Mouse (Mus musculus) hindbrain, embryonic 16.5 days (tissue): Measurements from ENCODE around the gene Klhl29. TPM values are rescaled to one million over a fixed set of nuclear protein-coding genes. Genes with fewer than 3 reads are reported as not detected.
A peak's percentile ranks its signal among the peaks of the same experiment; 100 is the strongest.

ENCODE experiments used
- ATAC-seq: fragments of 200-750 bp; cut with Nextera tagmentation; 2 replicates; pipeline ENCODE4 v1.8.0; 2017; ENCODE audit warnings: moderate TSS enrichment, moderate library complexity
- H3K27ac ChIP-seq: fragments of 300-500 bp; sonication (generic); 2 replicates; pipeline ENCODE4 v1.5.1; 2014; ENCODE audit warnings: low read depth, mild to moderate bottlenecking, control low read depth, low read length, moderate library complexity
- H3K27me3 ChIP-seq: fragments of 300-500 bp; sonication (generic); replicated peaks from 2 replicates; pipeline ENCODE4 v1.6.1; 2014; ENCODE audit warnings: low read length; ENCODE audit not compliant: control insufficient read depth, insufficient read depth
- H3K36me3 ChIP-seq: fragments of 300-500 bp; sonication (generic); 2 replicates; pipeline ENCODE4 v1.6.1; 2014; ENCODE audit warnings: mild to moderate bottlenecking, low read length, moderate library complexity, mixed read lengths; ENCODE audit not compliant: control insufficient read depth, insufficient read depth
- H3K4me1 ChIP-seq: fragments of 300-500 bp; sonication (generic); 2 replicates; pipeline ENCODE4 v1.6.1; 2014; ENCODE audit warnings: low read depth, low read length; ENCODE audit not compliant: control insufficient read depth, insufficient read depth
- H3K4me2 ChIP-seq: fragments of 300-500 bp; sonication (generic); 2 replicates; pipeline ENCODE4 v1.6.1; 2014; ENCODE audit warnings: mild to moderate bottlenecking, low read length, control low read depth, moderate library complexity
- H3K4me3 ChIP-seq: fragments of 300-500 bp; sonication (generic); 2 replicates; pipeline ENCODE4 v1.5.1; 2014; ENCODE audit warnings: mild to moderate bottlenecking, low read length, control low read depth, moderate library complexity
- H3K9ac ChIP-seq: fragments of 300-500 bp; sonication (generic); 2 replicates; pipeline ENCODE4 v1.6.1; 2014; ENCODE audit warnings: low read depth, mild to moderate bottlenecking, control low read depth, low read length, moderate library complexity
- H3K9me3 ChIP-seq: fragments of 300-500 bp; sonication (generic); 2 replicates; pipeline ENCODE4 v1.6.1; 2014; ENCODE audit warnings: mild to moderate bottlenecking, low read length, moderate library complexity; ENCODE audit not compliant: control insufficient read depth
- WGBS: fragments of 180-500 bp; shearing (Covaris S2); extraction: QIAGEN DNeasy Blood & Tissue Kit; methylation state at CpG from one replicate; pipeline ENCODE4 v1.1.7; 2014; 5-methylcytosine and 5-hydroxymethylcytosine counted together
- polyA plus RNA-seq: library from polyadenylated mRNA; unstranded; fragments of >200 nt; fragmentation: Nextera tagmentation; extraction: Ambion mirVana; gene quantifications from 2 replicates; pipeline ENCODE4 v1.2.1, GENCODE M21; 2015

Klhl29 gene
- polyA plus RNA-seq, 1 experiment from 2014 or later, result 2.3 TPM

GRCm38 (mm10) chr12:5104422-5105052 is 270.9 kb downstream of the Klhl29 start:
- ATAC-seq, result no peak
- peaks cover 4% of the 10 kb centered on the region; the same call in 1 of the 2 replicates for H3K4me1 ChIP-seq
- H3K9me3 ChIP-seq, result no peaks in the 10 kb centered on the region
- H3K9ac ChIP-seq, result no peak overlapping the region
- no peak overlapping the region for H3K27ac ChIP-seq
- no peaks in the 10 kb centered on the region for H3K36me3 ChIP-seq
- H3K4me2 ChIP-seq, result no peak overlapping the region
- 77% methylated on average over 9 of the region's 9 CpGs for WGBS
- H3K4me3 ChIP-seq, result no peak overlapping the region
- H3K27me3 ChIP-seq, result no peaks in the 10 kb centered on the region

GRCm38 (mm10) chr12:5101411-5102024 is 274.0 kb downstream of the Klhl29 start:
- Histone ChIP-seq H3K4me2 (no peak overlapping the region), H3K27me3 (no peaks in the 10 kb centered on the region), H3K4me3 (no peak overlapping the region), H3K9ac (no peak overlapping the region), H3K4me1 (peaks cover 4% of the 10 kb centered on the region; the same call in 1 of the 2 replicates), H3K9me3 (no peaks in the 10 kb centered on the region), H3K27ac (no peak overlapping the region), H3K36me3 (no peaks in the 10 kb centered on the region)
- peak; percentile 44; the same call in 1 of the 2 replicates for ATAC-seq
- 46% methylated on average over 13 of the region's 13 CpGs for WGBS

GRCm38 (mm10) chr12:5099572-5099971 is 275.9 kb downstream of the Klhl29 start:
- Histone ChIP-seq H3K4me1 (peaks cover 4% of the 10 kb centered on the region; the same call in 1 of the 2 replicates), H3K4me3 (no peak overlapping the region), H3K4me2 (no peak overlapping the region), H3K36me3 (no peaks in the 10 kb centered on the region), H3K27me3 (no peaks in the 10 kb centered on the region), H3K9ac (no peak overlapping the region), H3K27ac (no peak overlapping the region), H3K9me3 (no peaks in the 10 kb centered on the region)
- ATAC-seq, result no peak; the same call in 1 of the 2 replicates
- WGBS, result 83% methylated on average over 9 of the region's 9 CpGs

- WGBS, result 11% methylated on average over 1 of the region's 1 CpGs
- ATAC-seq, result peak; percentile 22
- Histone ChIP-seq H3K27ac (peak overlapping the region; percentile 73), H3K9me3 (no peaks in the 10 kb centered on the region), H3K4me3 (no peak overlapping the region), H3K4me2 (no peak overlapping the region), H3K4me1 (peaks cover 22% of the 10 kb centered on the region), H3K27me3 (no peaks in the 10 kb centered on the region), H3K9ac (peak overlapping the region; percentile 38), H3K36me3 (peaks cover 26% of the 10 kb centered on the region)
These were observed 286.8 kb downstream of the Klhl29 start for GRCm38 (mm10) chr12:5088639-5089038.

GRCm38 (mm10) chr12:5087787-5088519 is 287.5 kb downstream of the Klhl29 start:
- Histone ChIP-seq H3K27ac (peak overlapping the region; percentile 59), H3K27me3 (no peaks in the 10 kb centered on the region), H3K36me3 (peaks cover 31% of the 10 kb centered on the region), H3K9me3 (no peaks in the 10 kb centered on the region), H3K4me3 (no peak overlapping the region), H3K9ac (no peak overlapping the region), H3K4me1 (peaks cover 22% of the 10 kb centered on the region), H3K4me2 (no peak overlapping the region)
- peak; percentile 71 for ATAC-seq
- 20% methylated on average over 10 of the region's 10 CpGs for WGBS

GRCm38 (mm10) chr12:5084714-5085113 is 290.8 kb downstream of the Klhl29 start:
- Histone ChIP-seq H3K9ac (no peak overlapping the region), H3K4me1 (peaks cover 20% of the 10 kb centered on the region), H3K4me2 (no peak overlapping the region), H3K9me3 (no peaks in the 10 kb centered on the region), H3K27ac (no peak overlapping the region), H3K27me3 (no peaks in the 10 kb centered on the region), H3K36me3 (peaks cover 30% of the 10 kb centered on the region), H3K4me3 (no peak overlapping the region)
- WGBS, result 98% methylated on average over 5 of the region's 5 CpGs
- ATAC-seq, result no peak

GRCm38 (mm10) chr12:5081480-5081879 is 294.0 kb downstream of the Klhl29 start:
- Histone ChIP-seq H3K27ac (no peak overlapping the region), H3K4me3 (no peak overlapping the region), H3K9me3 (no peaks in the 10 kb centered on the region), H3K9ac (no peak overlapping the region), H3K4me2 (no peak overlapping the region), H3K27me3 (no peaks in the 10 kb centered on the region), H3K4me1 (no peaks in the 10 kb centered on the region), H3K36me3 (peaks cover 30% of the 10 kb centered on the region)
- 81% methylated on average over 4 of the region's 4 CpGs for WGBS
- ATAC-seq, result no peak

- no peaks in the 10 kb centered on the region for H3K9me3 ChIP-seq
- WGBS, result 89% methylated on average over 12 of the region's 12 CpGs
- no peaks in the 10 kb centered on the region for H3K27me3 ChIP-seq
- no peak for ATAC-seq
- H3K4me2 ChIP-seq, result no peak overlapping the region
- no peak overlapping the region for H3K9ac ChIP-seq
- no peak overlapping the region for H3K4me3 ChIP-seq
- H3K36me3 ChIP-seq, result no peaks in the 10 kb centered on the region
- H3K4me1 ChIP-seq, result no peaks in the 10 kb centered on the region
- no peak overlapping the region for H3K27ac ChIP-seq
These were observed 302.3 kb downstream of the Klhl29 start for GRCm38 (mm10) chr12:5073191-5073590.

- H3K4me1 ChIP-seq, result no peaks in the 10 kb centered on the region
- no peaks in the 10 kb centered on the region for H3K27me3 ChIP-seq
- H3K27ac ChIP-seq, result no peak overlapping the region
- 84% methylated on average over 3 of the region's 3 CpGs for WGBS
- no peaks in the 10 kb centered on the region for H3K9me3 ChIP-seq
- H3K9ac ChIP-seq, result no peak overlapping the region
- H3K36me3 ChIP-seq, result no peaks in the 10 kb centered on the region
- H3K4me2 ChIP-seq, result no peak overlapping the region
- no peak overlapping the region for H3K4me3 ChIP-seq
- ATAC-seq, result no peak
These were observed 305.4 kb downstream of the Klhl29 start for GRCm38 (mm10) chr12:5070131-5070530.
